Mouse (Mus musculus) adipocyte (in vitro differentiated cells): ENCODE measurements at regions not wholly inside any gene's neighbourhood (a gene's known extent, or its start where the extent isn't known, plus 50 kb on each side); places are given as distances from the start of the nearest gene placed in this dataset.

Experiments used
- DNase-seq: peaks from one replicate; pipeline ENCODE4 v3.0.0-alpha.2; 2016; ENCODE audit warnings: low spot score

DNA sequence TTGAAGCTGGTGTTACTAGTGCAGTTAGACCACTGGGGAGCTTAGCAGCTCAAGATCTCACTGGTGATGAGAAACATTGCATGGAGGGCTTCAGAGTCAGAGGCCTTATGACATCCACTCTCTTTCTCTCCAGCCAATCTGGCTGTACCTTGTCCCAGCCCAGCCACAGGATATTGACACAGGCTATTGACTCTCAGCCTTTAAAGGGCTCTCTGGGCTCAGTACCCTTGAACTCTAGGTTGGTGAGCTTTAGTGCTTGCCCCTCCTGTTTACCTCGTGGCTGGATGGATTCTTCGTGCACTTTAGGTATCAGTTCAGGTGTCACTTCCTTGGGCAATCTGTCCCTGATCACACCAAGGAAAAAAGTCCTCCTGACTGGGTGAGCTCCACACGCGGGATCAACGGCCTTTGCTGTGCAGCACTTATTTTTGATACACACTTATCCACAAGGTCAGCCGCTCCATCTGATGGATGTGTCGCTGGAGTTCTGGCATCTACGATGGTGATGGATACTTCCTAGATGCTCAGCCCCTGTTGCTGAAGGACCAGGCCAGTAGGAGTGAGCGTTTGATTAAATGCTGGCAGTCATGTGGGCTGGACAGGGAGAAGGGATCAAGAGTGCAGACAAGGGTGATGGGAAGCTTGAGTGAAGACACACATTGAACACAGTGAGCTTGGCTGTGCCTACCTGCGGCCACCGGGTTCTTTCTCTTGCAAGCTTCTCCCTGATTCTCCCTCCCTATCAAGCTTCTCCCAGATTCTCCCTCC lies 177.7 kb downstream of the Snx10 start:
- DNase-seq: no peak

DNA sequence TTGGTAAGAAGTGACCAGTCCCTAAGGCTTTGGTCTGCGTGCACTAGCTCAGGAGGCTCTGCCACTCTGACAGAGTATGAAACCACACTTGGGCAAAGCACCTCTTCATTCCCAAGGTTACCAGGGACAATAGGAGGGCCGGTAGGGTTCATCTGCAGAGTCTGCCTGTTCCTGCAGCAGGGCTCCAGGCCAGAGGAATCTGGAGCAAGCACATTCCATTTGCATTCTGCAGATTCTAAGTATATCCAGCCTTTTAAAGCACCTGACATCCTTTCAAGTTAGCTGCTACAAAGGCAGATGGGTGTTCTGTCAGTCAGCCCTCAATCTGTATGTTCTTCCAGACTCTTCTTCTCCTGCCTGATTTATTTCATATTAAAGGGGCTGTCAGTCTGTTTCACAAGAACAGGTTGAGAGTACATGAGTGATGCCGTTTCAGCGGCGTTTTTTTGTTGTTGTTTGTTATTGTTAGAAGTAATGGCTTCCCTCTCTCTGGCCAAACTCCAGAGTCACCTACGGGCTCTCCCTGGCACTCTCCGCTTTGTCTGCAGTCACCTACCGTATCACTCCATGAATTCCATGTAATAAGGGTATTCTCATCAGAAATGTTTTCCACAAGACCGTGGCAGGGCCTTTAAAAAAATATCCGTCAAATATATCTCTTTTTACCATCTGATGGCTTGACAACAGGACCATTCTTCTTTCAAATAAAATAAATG lies 178.9 kb downstream of the Snx10 start:
- no peak for DNase-seq

- no peak for DNase-seq
Measured at GRCm38 (mm10) chr6:51708011-51708410, 184.3 kb downstream of the Snx10 start.

DNA sequence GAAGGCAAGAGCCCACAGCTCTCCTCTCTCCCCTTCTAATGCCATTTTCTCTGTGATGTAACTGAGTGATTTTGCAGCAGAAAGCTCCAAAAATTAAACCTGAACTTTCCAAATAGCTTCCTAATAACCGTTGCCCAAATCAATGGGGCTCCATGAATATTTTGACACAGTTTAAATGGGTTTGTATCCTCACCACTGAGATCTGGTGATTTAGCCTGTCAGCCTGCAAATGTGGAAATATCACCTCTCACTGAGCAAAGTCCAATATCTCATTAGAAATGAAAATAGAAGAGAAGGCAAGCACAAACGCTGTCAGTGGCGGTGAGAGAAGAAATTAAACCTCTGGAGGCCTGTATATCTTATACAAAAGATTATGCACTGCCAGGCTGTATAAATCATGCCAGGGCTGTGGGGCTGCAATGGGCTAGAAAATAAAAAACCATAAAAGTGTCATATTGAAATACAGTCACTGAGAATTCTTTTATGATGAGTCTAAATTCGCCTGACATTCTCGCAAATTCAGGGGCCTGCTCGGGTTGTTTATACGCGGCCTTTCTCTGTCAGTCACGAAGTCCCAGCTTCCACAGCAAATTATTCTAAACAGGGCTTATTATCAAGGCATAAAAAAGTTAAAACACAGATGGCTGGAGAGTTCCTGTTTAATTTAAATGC lies 185.1 kb downstream of the Snx10 start:
- peak; percentile 16 for DNase-seq

DNA sequence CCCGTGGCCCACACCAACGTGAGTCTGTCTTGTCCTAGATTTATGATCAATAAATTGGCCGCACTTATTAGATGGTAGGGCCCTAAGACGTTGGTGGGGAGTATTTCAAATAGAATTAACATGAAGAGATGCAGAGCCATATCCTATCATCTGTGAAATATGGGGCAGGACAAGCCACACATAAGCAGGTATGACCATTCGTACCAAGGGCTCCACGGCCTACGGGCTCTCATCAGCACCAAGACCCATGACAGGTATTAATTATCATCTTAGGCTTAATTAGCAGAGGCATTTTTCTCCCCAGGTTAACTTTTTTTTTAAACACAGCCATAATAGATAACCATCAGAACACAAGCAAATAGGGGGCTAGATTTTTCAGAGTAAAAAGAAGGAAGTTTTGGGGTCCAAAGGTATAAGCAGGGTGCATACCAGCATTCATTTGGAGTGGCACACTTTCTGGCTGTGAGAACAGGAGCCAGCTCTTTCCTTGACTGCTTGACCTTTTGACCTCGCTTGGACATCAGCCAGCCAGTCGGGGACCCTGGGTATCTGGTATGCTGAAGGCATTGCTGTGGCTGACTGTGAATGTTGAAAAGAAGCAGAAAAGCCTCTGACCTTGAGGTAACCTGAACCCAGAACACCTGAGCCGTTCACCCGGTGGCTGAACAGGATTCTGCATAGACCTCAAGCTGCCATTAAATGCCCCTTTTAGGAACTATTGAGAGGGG lies 185.8 kb downstream of the Snx10 start:
- no peak for DNase-seq

- no peak for DNase-seq
Measured at GRCm38 (mm10) chr6:51710153-51710552, 186.5 kb downstream of the Snx10 start.

- no peak for DNase-seq
Measured at GRCm38 (mm10) chr6:51710926-51711615, 187.4 kb downstream of the Snx10 start.

DNA sequence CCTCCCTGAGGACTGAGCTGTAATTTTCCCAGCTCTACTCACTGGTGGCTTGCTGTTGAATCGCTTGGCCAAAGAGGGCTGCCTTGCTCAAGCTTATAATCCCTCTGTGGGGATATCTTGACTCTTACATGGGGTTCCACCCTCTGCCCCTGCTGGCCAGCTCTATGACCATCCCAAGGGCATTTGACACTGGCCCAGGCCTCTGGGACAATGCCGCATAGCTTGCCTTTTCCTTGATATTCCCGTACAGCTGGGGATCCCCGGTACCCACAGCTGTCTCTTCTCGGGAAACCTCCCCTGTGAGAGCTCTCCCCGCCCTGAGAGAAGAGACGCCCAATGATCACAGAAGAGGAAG lies 187.9 kb downstream of the Snx10 start:
- DNase-seq: no peak

DNA sequence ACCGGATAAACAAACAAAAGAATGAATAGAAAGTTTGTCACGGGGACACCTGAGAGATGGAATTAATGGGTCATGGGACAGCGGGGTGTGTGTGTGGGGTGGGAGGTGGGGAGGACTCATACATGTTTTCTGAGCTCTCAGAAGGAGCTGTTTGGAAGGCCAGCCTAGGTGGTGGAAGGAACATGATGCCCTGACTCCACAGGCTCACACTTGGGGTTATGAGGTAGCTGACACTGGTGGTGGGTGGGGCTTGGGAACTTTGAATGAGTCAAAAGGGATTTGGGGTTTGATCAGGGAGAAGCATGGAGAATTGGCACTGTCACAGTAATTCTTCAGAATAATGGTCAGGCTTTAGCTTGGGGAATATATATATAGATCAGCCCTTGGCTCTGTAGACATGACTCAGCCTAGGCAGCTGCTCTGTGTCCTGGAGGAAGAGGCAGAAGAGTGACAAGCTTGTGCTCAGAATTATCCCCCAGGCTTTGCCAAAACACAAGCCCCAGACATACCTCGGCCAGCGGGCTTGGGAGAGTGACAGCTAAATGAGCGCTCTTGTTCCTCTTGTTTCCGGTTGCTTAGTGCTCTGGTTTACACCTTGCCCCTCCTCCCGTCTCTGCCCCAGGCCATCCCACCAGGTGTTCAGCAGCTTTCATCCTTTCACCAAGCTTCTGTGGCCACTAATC lies 191.6 kb downstream of the Snx10 start:
- DNase-seq: no peak

GRCm38 (mm10) chr6:51717386-51717785 lies 193.7 kb downstream of the Snx10 start:
- DNase-seq: no peak

GRCm38 (mm10) chr6:51720705-51721104 lies 197.0 kb downstream of the Snx10 start:
- no peak for DNase-seq

GRCm38 (mm10) chr6:51723053-51723452 lies 199.4 kb downstream of the Snx10 start:
- no peak for DNase-seq

DNA sequence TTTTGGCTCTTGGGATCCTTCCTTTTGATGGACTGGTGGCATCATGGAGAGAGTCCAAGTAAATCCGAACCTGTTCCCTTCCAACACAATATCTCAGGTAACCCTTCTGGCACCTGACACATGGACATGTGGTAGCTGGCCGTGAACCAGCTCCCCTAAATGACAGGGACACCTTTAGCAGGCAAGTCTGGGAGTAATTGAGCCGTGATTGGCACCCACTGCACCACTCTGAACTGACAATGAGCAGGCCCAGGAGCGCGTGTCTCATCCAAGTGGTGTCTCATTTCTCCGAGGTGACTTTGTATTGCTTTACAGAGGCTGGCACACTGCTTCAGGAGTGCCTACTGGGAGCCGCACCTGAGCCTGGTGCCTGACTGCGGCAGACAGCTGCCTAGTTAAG lies 203.5 kb downstream of the Snx10 start:
- no peak for DNase-seq

- no peak for DNase-seq
Measured at GRCm38 (mm10) chr6:51728816-51729562, 205.3 kb downstream of the Snx10 start.

DNA sequence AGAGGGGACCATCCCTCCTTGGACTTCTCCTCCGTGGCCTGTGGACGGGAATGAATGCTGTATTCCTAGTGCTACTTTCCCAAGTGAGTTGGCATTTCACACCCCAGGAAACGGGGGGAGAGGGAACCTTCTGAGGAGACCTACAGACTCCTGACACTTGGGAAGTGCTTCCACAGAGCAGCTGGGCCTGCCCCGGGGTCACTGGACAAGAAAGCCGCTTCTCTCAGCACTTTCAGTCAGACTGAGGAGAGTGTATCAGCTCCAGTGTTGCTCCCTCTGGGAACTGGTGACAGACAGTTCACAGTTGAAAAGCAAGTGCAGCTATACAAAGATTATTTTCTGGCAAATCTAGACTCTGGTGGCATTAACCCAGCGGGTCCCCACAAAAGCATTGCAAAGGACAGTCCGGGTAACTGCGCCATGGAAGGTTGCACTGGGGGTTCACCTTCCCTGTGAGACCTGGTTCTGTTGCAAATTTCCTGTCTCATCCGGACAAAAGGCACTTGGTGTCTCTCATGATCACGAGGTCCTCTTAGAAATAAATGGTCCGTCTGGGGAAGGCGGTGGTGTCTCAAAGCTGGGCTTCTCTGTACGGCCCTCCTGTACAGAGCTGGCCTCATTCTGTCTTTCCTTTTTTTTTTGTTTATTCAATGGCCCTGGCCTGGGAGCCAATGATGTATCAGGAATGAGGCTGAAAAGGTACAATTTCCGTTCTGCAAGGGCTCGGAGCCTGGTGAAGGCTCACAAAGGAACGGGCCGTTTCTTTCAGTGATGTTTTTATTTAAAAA lies 207.1 kb downstream of the Snx10 start:
- no peak for DNase-seq

DNA sequence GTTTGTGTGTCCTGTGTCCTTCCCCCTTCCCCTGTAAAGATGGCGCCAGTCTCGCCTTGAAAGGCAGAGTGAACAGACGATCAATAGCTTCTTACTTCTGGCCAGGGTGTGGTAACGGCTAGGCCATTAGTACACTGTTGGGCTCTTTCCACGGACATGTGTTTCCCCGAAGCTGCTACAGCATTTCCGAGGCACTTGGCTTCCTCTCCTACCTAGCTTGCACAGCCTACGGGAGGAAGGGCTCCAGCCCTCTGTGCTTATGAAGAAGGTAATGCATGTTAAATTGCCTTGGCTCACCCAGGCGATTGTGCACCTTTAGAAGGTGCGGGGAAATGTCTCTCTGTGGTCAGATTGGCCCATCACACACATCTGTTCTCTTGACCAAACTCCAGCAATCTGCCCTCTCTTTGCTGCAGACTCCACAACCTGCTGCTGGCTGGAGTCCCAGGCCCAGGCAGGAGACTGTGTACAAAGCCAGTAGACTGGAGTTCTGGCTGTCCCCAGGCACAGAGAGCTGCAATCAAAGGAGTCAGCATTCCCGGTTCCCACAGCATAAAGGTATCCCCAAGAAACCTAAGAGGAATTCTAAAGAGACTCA lies 208.7 kb downstream of the Snx10 start:
- no peak for DNase-seq

- DNase-seq: no peak
Measured at GRCm38 (mm10) chr6:51736051-51736450, 212.3 kb downstream of the Snx10 start.

- no peak for DNase-seq
Measured at GRCm38 (mm10) chr6:51743105-51743660, 219.5 kb downstream of the Snx10 start.

DNA sequence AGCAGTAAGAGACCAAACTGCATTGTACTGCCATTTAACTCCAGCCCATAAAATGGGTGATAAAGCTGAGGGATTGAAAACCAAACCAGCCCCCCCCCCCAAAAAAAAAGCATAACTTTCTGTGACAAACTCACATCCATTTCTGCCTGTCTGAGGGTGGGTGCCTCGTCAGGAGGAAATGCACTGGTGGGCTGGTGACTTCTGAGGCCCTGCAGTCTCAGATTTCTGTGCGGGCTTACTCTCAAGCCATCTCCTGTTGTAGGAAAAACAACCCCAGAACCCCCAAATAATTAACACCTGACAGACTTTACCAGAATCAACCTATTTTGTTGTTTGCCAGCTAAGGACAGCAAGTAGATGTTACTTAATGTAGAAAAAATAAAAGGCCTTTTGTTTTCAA lies 220.9 kb downstream of the Snx10 start:
- DNase-seq: no peak
